In genomic region chr12:58139121-58139520, GRCm38 (mm10) we compare ENCODE assay signal across 14 mouse cellular contexts.
"Had no signal": no experiment of that assay in that cellular context is flagged by ENCODE, and none has a peak within 500 bp of the region (broad histone marks: within the 10 kb centered on the region; RNA-seq: fewer than 3 reads in every experiment).

No protein-coding gene starts in this region.

- H3K27me3 ChIP-seq: kidney, embryonic 15.5 days; limb, embryonic 13.5 days; neural tube, embryonic 15.5 days had no signal

- H3K9ac ChIP-seq: kidney, embryonic 15.5 days; limb, embryonic 13.5 days; liver, embryonic 14.5 days; neural tube, embryonic 15.5 days had no signal

- H3K36me3 ChIP-seq: kidney, embryonic 15.5 days; limb, embryonic 13.5 days; midbrain, embryonic 10.5 days; neural tube, embryonic 15.5 days had no signal

- H3K4me3 ChIP-seq: kidney, embryonic 15.5 days; limb, embryonic 13.5 days; midbrain, embryonic 10.5 days; myocyte; neural tube, embryonic 15.5 days had no signal

- ATAC-seq: intestine, embryonic 16.5 days had no signal

- H3K4me2 ChIP-seq: kidney, embryonic 15.5 days; limb, embryonic 13.5 days; neural tube, embryonic 15.5 days had no signal

- H3K27ac ChIP-seq: kidney, embryonic 15.5 days; limb, embryonic 13.5 days; liver, embryonic 14.5 days; midbrain, embryonic 10.5 days; neural tube, embryonic 15.5 days had no signal

- H3K9me3 ChIP-seq: kidney, embryonic 15.5 days; limb, embryonic 13.5 days; midbrain, embryonic 10.5 days; neural tube, embryonic 15.5 days had no signal

- H3K4me1 ChIP-seq: kidney, embryonic 15.5 days; limb, embryonic 13.5 days; midbrain, embryonic 10.5 days; neural tube, embryonic 15.5 days had no signal

- DNase-seq: kidney, adult 2 months; kidney, postnatal 14 days; layer of hippocampus, postnatal 36 days; lung, adult 18-20 months; lung, postnatal 4 days; midbrain, embryonic 14.5 days; thymus, postnatal 14 days had no signal
